Mouse (Mus musculus) intestine, embryonic 14.5 days (tissue): Measurements from ENCODE around the gene Rsph1. TPM values are rescaled to one million over a fixed set of nuclear protein-coding genes. Genes with fewer than 3 reads are reported as not detected.

ENCODE experiments used
- ATAC-seq: fragments of 200-750 bp; cut with Nextera tagmentation; replicated peaks from 2 replicates; pipeline ENCODE4 v1.8.0; 2017; ENCODE audit warnings: low read depth, moderate number of reproducible peaks, moderate TSS enrichment, moderate library complexity; ENCODE audit not compliant: low FRiP score, low TSS enrichment
- DNase-seq: peaks from one replicate; pipeline ENCODE4 v3.0.0-alpha.2; 2018; ENCODE audit warnings: low spot score
- H3K27ac ChIP-seq: fragments of 300-500 bp; sonication (generic); 2 replicates; pipeline ENCODE4 v1.5.1; 2014; ENCODE audit warnings: low read depth, mild to moderate bottlenecking, control low read depth
- H3K27me3 ChIP-seq: fragments of 300-500 bp; sonication (generic); replicated peaks from 2 replicates; pipeline ENCODE4 v1.6.1; 2014; ENCODE audit warnings: low read length, control low read depth; ENCODE audit not compliant: control insufficient read depth, insufficient read depth
- H3K36me3 ChIP-seq: fragments of 300-500 bp; sonication (generic); 2 replicates; pipeline ENCODE4 v1.6.1; 2014; ENCODE audit warnings: low read length, control low read depth; ENCODE audit not compliant: control insufficient read depth, insufficient read depth
- H3K4me1 ChIP-seq: fragments of 300-500 bp; sonication (generic); replicated peaks from 2 replicates; pipeline ENCODE4 v1.6.1; 2014; ENCODE audit warnings: low read length, control low read depth, mixed read lengths; ENCODE audit not compliant: control insufficient read depth, insufficient read depth
- H3K4me2 ChIP-seq: fragments of 300-500 bp; sonication (generic); 2 replicates; pipeline ENCODE4 v1.6.1; 2014; ENCODE audit warnings: low read length
- H3K4me3 ChIP-seq: fragments of 300-500 bp; sonication (generic); 2 replicates; pipeline ENCODE4 v1.5.1; 2014; ENCODE audit warnings: low read depth, low read length, control low read depth, mixed read lengths
- H3K9ac ChIP-seq: fragments of 300-500 bp; sonication (generic); 2 replicates; pipeline ENCODE4 v1.6.1; 2014; ENCODE audit warnings: mild to moderate bottlenecking, low read length
- H3K9me3 ChIP-seq: fragments of 300-500 bp; sonication (generic); 2 replicates; pipeline ENCODE4 v1.6.1; 2016; ENCODE audit warnings: low read length, control low read depth; ENCODE audit not compliant: control insufficient read depth
- WGBS: fragments of 180-500 bp; shearing (Covaris S2); extraction: QIAGEN DNeasy Blood & Tissue Kit; methylation state at CpG from one replicate; pipeline ENCODE4 v1.1.7; 2014; 5-methylcytosine and 5-hydroxymethylcytosine counted together
- polyA plus RNA-seq: library from polyadenylated mRNA; unstranded; fragments of >200 nt; fragmentation: Nextera tagmentation; extraction: Ambion mirVana; gene quantifications from 2 replicates; pipeline ENCODE4 v1.2.1, GENCODE M21; 2014

Rsph1 gene
- polyA plus RNA-seq, 1 experiment from 2014 or later = 0.80 TPM

DNA sequence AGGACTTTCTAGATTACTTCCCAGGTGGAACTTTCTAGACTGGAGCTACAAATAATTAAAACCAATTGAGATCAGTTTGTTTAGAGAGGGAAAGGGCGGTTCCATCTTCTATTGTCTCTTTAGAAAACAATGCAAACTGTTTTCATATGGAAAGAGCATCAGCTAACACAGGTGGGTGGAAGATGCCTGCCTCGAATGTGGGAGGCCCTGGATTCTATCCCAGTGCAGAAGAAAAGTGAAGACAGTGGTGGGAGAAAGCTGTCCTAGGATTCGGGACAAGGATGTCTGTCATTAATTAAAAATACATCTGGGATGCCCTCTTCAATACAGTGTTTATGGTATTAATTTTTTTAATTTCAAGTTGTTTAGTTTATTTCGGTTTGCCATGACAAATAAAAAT is 10.0 kb downstream of the Rsph1 start:
- Histone ChIP-seq H3K36me3 (no peaks in the 10 kb centered on the region), H3K27ac (no peak overlapping the region), H3K27me3 (no peaks in the 10 kb centered on the region), H3K9me3 (no peaks in the 10 kb centered on the region), H3K4me1 (no peaks in the 10 kb centered on the region), H3K4me2 (no peak overlapping the region), H3K4me3 (no peak overlapping the region), H3K9ac (no peak overlapping the region)
- 72% methylated on average over 4 of the region's 4 CpGs for WGBS
- ATAC-seq = no peak
- DNase-seq = no peak

DNA sequence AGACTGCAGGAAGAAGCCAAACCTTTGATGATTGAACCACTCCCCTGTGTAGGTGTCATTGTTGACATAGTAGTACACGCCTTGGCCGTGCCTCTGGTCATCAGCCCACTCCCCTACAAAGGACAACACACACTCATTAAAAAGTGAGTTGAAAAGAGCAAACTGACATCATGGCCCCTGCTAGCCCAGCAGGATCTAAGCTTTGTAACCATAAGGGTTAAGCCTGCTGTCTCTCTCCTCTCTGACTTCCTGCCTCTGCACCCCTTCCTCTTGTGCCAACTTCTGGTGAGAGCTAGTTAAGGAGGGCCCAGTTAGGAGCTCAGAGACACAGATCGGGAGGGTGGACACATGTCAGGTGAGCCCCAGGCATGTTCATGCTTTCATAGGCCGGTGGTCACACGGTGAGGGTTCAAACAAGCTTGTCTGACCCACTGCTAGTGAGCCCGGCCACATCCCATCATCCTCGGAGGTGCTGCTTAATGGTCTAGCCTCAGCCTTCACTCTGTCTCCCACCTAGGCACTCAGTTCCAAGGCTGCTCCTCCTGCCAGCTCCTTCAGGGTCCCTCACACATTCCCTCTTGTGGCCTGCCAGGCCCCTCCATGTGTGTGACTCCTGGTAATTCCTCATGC is 10.7 kb downstream of the Rsph1 start:
- DNase-seq = no peak
- H3K36me3 ChIP-seq = no peaks in the 10 kb centered on the region
- WGBS = 79% methylated on average over 7 of the region's 7 CpGs
- H3K9ac ChIP-seq = no peak overlapping the region
- no peaks in the 10 kb centered on the region for H3K4me1 ChIP-seq
- no peaks in the 10 kb centered on the region for H3K27me3 ChIP-seq
- ATAC-seq = no peak
- no peak overlapping the region for H3K4me3 ChIP-seq
- H3K9me3 ChIP-seq = no peaks in the 10 kb centered on the region
- H3K4me2 ChIP-seq = no peak overlapping the region
- no peak overlapping the region for H3K27ac ChIP-seq

DNA sequence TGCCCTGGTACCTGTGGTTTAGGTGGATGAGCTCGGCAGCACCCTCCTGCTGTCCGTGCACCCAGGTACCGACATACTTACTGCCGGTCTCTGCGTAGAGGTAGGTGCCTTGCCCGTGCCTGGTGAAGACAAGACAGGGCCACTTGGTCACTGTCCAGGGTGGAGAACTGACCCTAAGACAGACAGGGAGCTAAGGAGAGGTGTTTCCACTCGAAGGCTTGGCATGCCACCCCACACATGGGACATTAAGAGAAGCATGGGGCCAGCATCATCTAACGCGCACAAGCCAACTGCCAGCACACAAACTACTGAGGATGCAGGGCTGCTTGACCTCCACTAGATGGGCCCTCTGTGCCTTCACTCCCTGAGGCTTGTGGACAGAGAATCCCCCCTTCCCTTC is 11.4 kb downstream of the Rsph1 start:
- Histone ChIP-seq H3K4me2 (no peak overlapping the region), H3K9ac (no peak overlapping the region), H3K36me3 (no peaks in the 10 kb centered on the region), H3K27ac (no peak overlapping the region), H3K9me3 (no peaks in the 10 kb centered on the region), H3K4me3 (no peak overlapping the region), H3K4me1 (no peaks in the 10 kb centered on the region), H3K27me3 (no peaks in the 10 kb centered on the region)
- ATAC-seq (no peak), DNase-seq (no peak)
- WGBS = 93% methylated on average over 9 of the region's 9 CpGs

DNA sequence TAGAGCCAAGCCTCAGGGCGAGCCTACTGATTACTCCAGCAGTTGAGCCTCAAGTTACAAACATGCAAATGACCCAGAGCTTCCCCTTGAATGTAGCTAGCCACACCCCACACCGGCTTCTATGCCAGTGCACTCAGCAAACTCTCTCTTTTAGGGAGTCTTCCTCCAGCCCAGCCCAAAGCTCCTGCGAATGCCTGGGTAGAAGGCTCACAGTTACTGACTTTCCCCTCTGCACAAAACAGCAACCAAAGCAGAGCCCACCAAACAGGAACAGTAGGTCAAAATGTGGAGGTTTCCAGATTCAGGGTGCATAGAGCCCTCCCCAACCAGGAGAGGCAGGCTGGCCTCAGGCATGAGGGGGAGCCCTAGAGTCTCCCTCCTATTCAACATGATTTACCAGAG is 12.0 kb downstream of the Rsph1 start:
- ATAC-seq (no peak), DNase-seq (no peak)
- Histone ChIP-seq H3K4me1 (no peaks in the 10 kb centered on the region), H3K9me3 (no peaks in the 10 kb centered on the region), H3K27me3 (no peaks in the 10 kb centered on the region), H3K36me3 (no peaks in the 10 kb centered on the region), H3K9ac (no peak overlapping the region), H3K4me2 (no peak overlapping the region), H3K4me3 (no peak overlapping the region), H3K27ac (no peak overlapping the region)
- WGBS = 7% methylated on average over 3 of the region's 3 CpGs

DNA sequence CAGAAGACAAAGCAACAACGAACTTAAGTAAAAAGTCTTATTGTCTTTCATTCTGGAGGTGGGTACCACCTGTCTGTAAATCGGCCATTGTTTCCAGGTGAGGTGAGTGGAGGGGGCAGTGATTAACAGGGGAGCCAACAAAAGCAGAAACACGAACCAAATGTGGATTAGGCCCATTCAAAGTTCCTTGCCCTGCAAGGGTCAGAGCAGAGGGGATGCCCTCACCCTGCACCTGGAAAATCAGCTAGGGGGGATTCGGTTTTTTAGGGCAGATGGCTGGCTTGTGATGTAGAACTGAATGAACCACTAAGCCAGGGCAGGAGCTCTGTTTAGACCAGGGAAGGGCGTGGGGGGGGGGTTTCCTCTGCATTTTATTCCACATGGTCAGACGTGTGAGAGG is 12.8 kb downstream of the Rsph1 start:
- no peak overlapping the region for H3K27ac ChIP-seq
- DNase-seq (no peak), ATAC-seq (no peak)
- H3K4me1 ChIP-seq = no peaks in the 10 kb centered on the region
- no peaks in the 10 kb centered on the region for H3K9me3 ChIP-seq
- no peak overlapping the region for H3K4me3 ChIP-seq
- no peaks in the 10 kb centered on the region for H3K27me3 ChIP-seq
- H3K36me3 ChIP-seq = no peaks in the 10 kb centered on the region
- WGBS = 56% methylated on average over 6 of the region's 6 CpGs
- no peak overlapping the region for H3K9ac ChIP-seq
- no peak overlapping the region for H3K4me2 ChIP-seq

DNA sequence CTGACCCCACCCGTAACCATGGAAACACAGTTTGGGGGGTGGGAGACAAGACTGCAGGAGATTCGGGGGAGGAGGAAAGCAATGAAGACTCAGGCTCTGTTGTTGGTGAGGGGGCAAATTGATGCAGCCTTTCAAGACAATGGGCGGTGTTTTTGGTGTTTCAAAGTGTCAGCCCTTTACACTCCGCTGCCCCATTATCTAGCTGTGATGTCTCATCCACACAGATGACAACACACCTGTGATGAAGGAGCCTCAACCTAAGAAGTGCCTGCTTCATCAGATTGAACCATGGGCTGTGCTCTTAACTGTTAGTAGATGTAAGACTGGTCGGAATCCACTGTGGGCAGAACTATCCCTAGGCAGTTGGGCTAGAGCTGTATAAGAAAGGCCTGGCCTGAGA is 13.4 kb downstream of the Rsph1 start:
- no peaks in the 10 kb centered on the region for H3K27me3 ChIP-seq

DNA sequence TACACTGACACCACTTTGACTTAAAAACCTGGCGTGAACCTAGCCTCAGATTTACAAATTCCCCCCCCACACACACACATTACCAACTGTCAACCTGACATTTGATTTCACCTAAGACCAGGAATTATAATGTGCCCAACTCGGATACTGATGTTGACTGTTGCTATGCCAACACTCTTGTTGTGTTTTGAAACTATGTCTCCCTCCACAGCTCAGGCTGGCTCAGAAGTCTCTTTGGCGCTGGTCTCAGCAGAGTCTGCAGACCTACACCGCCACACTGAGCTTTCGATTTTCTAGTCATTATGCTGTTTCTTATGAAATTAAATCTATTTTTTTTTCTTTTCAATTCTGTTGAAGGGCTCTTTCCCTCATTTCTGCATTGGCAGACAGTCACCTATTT is 14.5 kb downstream of the Rsph1 start:
- H3K4me1 ChIP-seq = no peaks in the 10 kb centered on the region
- no peak overlapping the region for H3K27ac ChIP-seq
- ATAC-seq = no peak
- H3K4me2 ChIP-seq = no peak overlapping the region
- DNase-seq = no peak
- H3K27me3 ChIP-seq = no peaks in the 10 kb centered on the region
- no peaks in the 10 kb centered on the region for H3K9me3 ChIP-seq
- H3K36me3 ChIP-seq = no peaks in the 10 kb centered on the region
- H3K9ac ChIP-seq = no peak overlapping the region
- WGBS = 73% methylated on average over 5 of the region's 5 CpGs
- no peak overlapping the region for H3K4me3 ChIP-seq

More for the DNA sequence above, 13.4 kb downstream of the Rsph1 start:
- Histone ChIP-seq H3K4me2 (no peak overlapping the region), H3K9ac (no peak overlapping the region), H3K4me3 (no peak overlapping the region), H3K27ac (no peak overlapping the region), H3K36me3 (no peaks in the 10 kb centered on the region), H3K9me3 (no peaks in the 10 kb centered on the region), H3K4me1 (no peaks in the 10 kb centered on the region)
- WGBS = 94% methylated on average over 5 of the region's 5 CpGs
- DNase-seq = no peak
- no peak for ATAC-seq

DNA sequence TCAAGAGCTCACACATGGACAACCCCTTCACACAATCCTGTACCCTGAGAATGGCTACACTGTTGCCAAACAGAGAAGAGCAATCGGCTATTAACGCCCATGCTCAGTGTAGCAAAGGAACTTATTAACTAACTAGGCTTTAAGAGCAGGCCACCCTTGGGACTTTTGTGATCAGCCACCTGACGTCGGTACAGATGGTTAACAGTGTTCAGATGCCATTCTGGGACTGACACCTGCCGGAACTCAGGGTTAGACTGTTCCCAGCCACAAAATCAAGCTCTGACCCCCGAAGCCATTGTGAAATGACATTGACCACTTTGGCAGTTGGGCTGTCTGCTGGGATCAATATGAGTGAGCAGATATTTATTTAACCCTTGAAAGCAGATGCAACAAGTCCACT is 15.8 kb downstream of the Rsph1 start:
- ATAC-seq = no peak
- 88% methylated on average over 6 of the region's 6 CpGs for WGBS
- DNase-seq = no peak
- H3K27me3 ChIP-seq = no peaks in the 10 kb centered on the region
- H3K36me3 ChIP-seq = no peaks in the 10 kb centered on the region
- H3K4me3 ChIP-seq = no peak overlapping the region
- H3K4me2 ChIP-seq = no peak overlapping the region
- H3K4me1 ChIP-seq = no peaks in the 10 kb centered on the region
- no peak overlapping the region for H3K27ac ChIP-seq
- H3K9me3 ChIP-seq = no peaks in the 10 kb centered on the region
- no peak overlapping the region for H3K9ac ChIP-seq

DNA sequence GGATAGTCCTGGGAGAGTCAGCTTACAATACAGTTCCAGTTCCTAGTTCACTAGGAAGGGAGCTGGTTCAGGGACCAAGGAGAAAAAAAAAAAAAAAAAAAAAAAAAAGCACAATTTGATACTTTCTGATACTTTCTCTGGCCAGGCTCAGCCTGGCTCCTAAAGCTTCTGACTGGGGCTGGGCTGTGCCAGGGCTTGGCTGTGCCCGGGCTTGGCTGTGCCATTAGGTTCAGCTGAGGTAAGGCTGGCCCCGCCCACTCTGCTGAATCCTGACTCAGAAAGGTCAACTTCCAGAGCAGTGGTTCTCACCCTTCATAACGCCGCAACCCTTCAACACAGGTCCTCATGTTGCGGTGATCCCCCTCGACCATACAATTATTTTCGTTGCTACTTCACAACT is 16.8 kb downstream of the Rsph1 start:
- no peak for DNase-seq
- no peaks in the 10 kb centered on the region for H3K27me3 ChIP-seq
- H3K4me1 ChIP-seq = no peaks in the 10 kb centered on the region
- no peak for ATAC-seq
- H3K27ac ChIP-seq = no peak overlapping the region
- H3K36me3 ChIP-seq = no peaks in the 10 kb centered on the region
- WGBS = 80% methylated on average over 7 of the region's 7 CpGs
- H3K9ac ChIP-seq = no peak overlapping the region
- H3K9me3 ChIP-seq = no peaks in the 10 kb centered on the region
- no peak overlapping the region for H3K4me3 ChIP-seq
- H3K4me2 ChIP-seq = no peak overlapping the region
